In genomic region chr10:66978215-66978614, GRCm38 (mm10) we compare ENCODE assay signal across 16 mouse cellular contexts.
"Had no signal": no experiment of that assay in that cellular context is flagged by ENCODE, and none has a peak within 500 bp of the region (broad histone marks: within the 10 kb centered on the region; RNA-seq: fewer than 3 reads in every experiment).

No protein-coding gene starts in this region.

- H3K9ac ChIP-seq: neural tube, embryonic 13.5 days; neural tube, embryonic 15.5 days; stomach, embryonic 15.5 days had no signal

- H3K27me3 ChIP-seq: neural tube, embryonic 13.5 days; neural tube, embryonic 15.5 days; stomach, embryonic 15.5 days had no signal

- H3K9me3 ChIP-seq: neural tube, embryonic 13.5 days; neural tube, embryonic 15.5 days; stomach, embryonic 15.5 days had no signal

- DNase-seq: retina, postnatal 1 day; right cerebral cortex, adult 18-20 months; right cerebral cortex, postnatal 14 days; right cerebral cortex, postnatal 25 days; right cerebral cortex, postnatal 4 days; spleen, adult 18-20 months; thymus, adult 18-20 months; thymus, adult 2 months; thymus, postnatal 14 days; thymus, postnatal 25 days; thymus, postnatal 36 days; thymus, postnatal 4 days had no signal

- H3K4me2 ChIP-seq: neural tube, embryonic 13.5 days; neural tube, embryonic 15.5 days; stomach, embryonic 15.5 days had no signal

- H3K27ac ChIP-seq: neural tube, embryonic 13.5 days; neural tube, embryonic 15.5 days; stomach, embryonic 15.5 days; stomach, postnatal 0 days had no signal

- H3K4me1 ChIP-seq: neural tube, embryonic 13.5 days; neural tube, embryonic 15.5 days had no signal

- H3K36me3 ChIP-seq: neural tube, embryonic 13.5 days; neural tube, embryonic 15.5 days; stomach, embryonic 15.5 days had no signal

- H3K4me3 ChIP-seq: neural tube, embryonic 13.5 days; neural tube, embryonic 15.5 days; stomach, embryonic 15.5 days had no signal
